Mouse (Mus musculus) kidney, embryonic 14.5 days (tissue): ENCODE results near the gene Spock1. TPM values are rescaled to one million over a fixed set of nuclear protein-coding genes. Genes with fewer than 3 reads are reported as not detected.

Experiments used
- ATAC-seq: fragments of 200-750 bp; cut with Nextera tagmentation; 2 replicates; pipeline ENCODE4 v1.8.0; 2017; ENCODE audit warnings: moderate number of reproducible peaks, mild to moderate bottlenecking, moderate TSS enrichment, moderate library complexity; ENCODE audit not compliant: low FRiP score, low TSS enrichment
- H3K27ac ChIP-seq: fragments of 300-500 bp; sonication (generic); 2 replicates; pipeline ENCODE4 v1.5.1; 2014; ENCODE audit warnings: low read depth, mild to moderate bottlenecking, low read length, moderate library complexity, mixed read lengths
- H3K27me3 ChIP-seq: fragments of 300-500 bp; sonication (generic); 2 replicates; pipeline ENCODE4 v1.6.1; 2014; ENCODE audit warnings: mild to moderate bottlenecking, low read length; ENCODE audit not compliant: control insufficient read depth, insufficient read depth
- H3K36me3 ChIP-seq: fragments of 300-500 bp; sonication (generic); 2 replicates; pipeline ENCODE4 v1.6.1; 2014; ENCODE audit warnings: low read length, mixed read lengths; ENCODE audit not compliant: control insufficient read depth, insufficient read depth
- H3K4me1 ChIP-seq: fragments of 300-500 bp; sonication (generic); 2 replicates; pipeline ENCODE4 v1.6.1; 2014; ENCODE audit warnings: low read length, mixed read lengths; ENCODE audit not compliant: control insufficient read depth, insufficient read depth
- H3K4me2 ChIP-seq: fragments of 300-500 bp; sonication (generic); replicated peaks from 2 replicates; pipeline ENCODE4 v1.6.1; 2014; ENCODE audit warnings: low read depth, mild to moderate bottlenecking, low read length
- H3K4me3 ChIP-seq: fragments of 300-500 bp; sonication (generic); 2 replicates; pipeline ENCODE4 v1.5.1; 2014; ENCODE audit warnings: mild to moderate bottlenecking, low read length
- H3K9ac ChIP-seq: fragments of 300-500 bp; sonication (generic); 2 replicates; pipeline ENCODE4 v1.6.1; 2014; ENCODE audit warnings: low read depth, mild to moderate bottlenecking, low read length, moderate library complexity
- H3K9me3 ChIP-seq: fragments of 300-500 bp; sonication (generic); 2 replicates; pipeline ENCODE4 v1.6.1; 2016; ENCODE audit warnings: low read length; ENCODE audit not compliant: control insufficient read depth
- WGBS: fragments of 180-500 bp; shearing (Covaris S2); extraction: QIAGEN DNeasy Blood & Tissue Kit; methylation state at CpG from one replicate; pipeline ENCODE4 v1.1.7; 2014; 5-methylcytosine and 5-hydroxymethylcytosine counted together
- polyA plus RNA-seq: library from polyadenylated mRNA; unstranded; fragments of >200 nt; fragmentation: Nextera tagmentation; extraction: Ambion mirVana; gene quantifications from 2 replicates; pipeline ENCODE4 v1.2.1, GENCODE M21; 2014

Spock1 gene
- polyA plus RNA-seq, 1 experiment from 2014 or later: 0.50 TPM

DNA sequence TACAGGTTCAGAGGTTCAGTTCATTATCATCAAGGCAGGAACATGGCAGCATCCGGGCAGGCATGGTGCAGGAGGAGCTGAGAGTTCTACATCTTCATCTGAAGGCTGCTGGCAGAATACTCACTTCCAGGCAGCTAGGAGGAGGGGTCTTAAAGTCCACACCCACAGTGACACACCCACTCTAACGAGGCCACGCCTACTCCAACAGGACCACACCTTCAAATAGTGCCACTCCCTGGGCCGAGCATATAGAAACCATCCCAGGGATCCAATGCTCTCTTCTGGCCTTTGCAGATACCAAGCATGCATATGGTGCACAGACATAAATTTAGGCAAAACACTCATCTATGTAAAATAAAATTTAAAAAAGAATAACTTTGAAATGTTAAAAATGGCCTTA is 245.6 kb downstream of the Spock1 start:
- Histone ChIP-seq H3K4me3 (no peak overlapping the region), H3K9me3 (no peaks in the 10 kb centered on the region), H3K4me1 (no peaks in the 10 kb centered on the region), H3K27ac (no peak overlapping the region), H3K36me3 (no peaks in the 10 kb centered on the region), H3K9ac (no peak overlapping the region), H3K4me2 (no peak overlapping the region), H3K27me3 (no peaks in the 10 kb centered on the region)
- no peak for ATAC-seq
- 87% methylated on average over 4 of the region's 4 CpGs for WGBS

DNA sequence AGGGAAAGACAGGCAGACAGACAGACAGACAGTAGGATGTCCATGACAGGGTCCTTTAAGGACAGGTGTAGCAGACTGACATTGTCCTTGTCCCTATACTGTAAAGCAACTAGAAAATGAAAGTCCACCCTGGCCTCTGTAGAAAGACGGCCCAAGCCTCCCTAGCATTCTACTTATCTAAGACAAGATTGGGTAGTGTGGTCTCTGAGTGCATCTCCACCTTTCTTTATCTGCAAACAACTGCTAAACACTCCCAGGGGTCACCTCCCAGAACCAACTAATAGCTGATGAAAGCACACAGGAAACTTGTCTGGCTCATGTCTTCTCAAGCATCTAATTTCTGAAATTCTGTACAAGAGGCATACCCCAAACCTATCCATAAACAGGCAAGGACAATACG is 247.6 kb downstream of the Spock1 start:
- ATAC-seq: no peak
- Histone ChIP-seq H3K27me3 (no peaks in the 10 kb centered on the region), H3K27ac (no peak overlapping the region), H3K9me3 (no peaks in the 10 kb centered on the region), H3K4me1 (no peaks in the 10 kb centered on the region), H3K4me3 (no peak overlapping the region), H3K36me3 (no peaks in the 10 kb centered on the region), H3K4me2 (no peak overlapping the region), H3K9ac (no peak overlapping the region)
- WGBS: 89% methylated on average over 2 of the region's 2 CpGs

DNA sequence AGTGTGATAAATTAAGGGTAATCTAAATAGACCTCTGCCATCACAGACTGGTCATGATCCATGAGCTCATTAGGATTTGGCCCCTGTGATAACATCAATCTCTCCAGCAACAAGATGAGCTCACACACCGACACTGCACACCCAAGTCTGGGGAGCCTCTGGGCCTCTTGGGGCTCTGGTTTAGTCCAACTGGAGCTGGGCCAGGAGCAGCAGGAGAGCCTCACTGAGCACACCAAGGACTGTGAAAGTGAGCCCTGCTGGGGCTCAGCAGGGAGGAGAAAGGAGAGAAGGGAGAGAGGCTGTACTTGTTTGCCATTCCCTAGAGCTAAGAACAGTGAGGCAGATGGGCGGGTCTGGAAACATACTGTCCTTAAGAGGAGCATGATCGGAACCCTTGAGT is 248.3 kb downstream of the Spock1 start:
- Histone ChIP-seq H3K27ac (no peak overlapping the region), H3K4me2 (no peak overlapping the region), H3K36me3 (no peaks in the 10 kb centered on the region), H3K4me1 (no peaks in the 10 kb centered on the region), H3K4me3 (no peak overlapping the region), H3K9ac (no peak overlapping the region), H3K9me3 (no peaks in the 10 kb centered on the region), H3K27me3 (no peaks in the 10 kb centered on the region)
- no peak for ATAC-seq
- 77% methylated on average over 3 of the region's 3 CpGs for WGBS

DNA sequence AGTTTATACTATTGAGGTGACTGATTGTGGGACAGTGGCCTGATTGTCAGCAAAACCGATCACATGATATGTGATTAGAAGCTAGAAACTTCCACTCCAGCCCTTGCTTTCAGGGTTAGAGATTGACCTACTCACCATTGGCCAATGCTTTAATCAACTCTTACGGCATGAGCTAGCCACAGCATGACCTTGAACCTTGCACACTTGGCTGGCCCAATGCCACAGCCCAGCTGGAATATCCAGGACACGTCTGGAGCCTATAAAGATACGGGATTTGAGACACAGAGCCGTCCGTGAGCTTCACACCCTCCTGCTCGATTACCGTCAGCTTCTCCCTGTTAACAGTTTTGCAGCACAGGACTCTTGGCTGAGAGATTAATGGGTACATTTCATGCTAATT is 251.5 kb downstream of the Spock1 start:
- H3K4me1 ChIP-seq: no peaks in the 10 kb centered on the region
- 59% methylated on average over 8 of the region's 8 CpGs for WGBS
- H3K27ac ChIP-seq: no peak overlapping the region
- H3K9ac ChIP-seq: no peak overlapping the region
- no peak overlapping the region for H3K4me2 ChIP-seq
- ATAC-seq: no peak
- H3K27me3 ChIP-seq: no peaks in the 10 kb centered on the region
- no peaks in the 10 kb centered on the region for H3K36me3 ChIP-seq
- no peaks in the 10 kb centered on the region for H3K9me3 ChIP-seq
- no peak overlapping the region for H3K4me3 ChIP-seq

DNA sequence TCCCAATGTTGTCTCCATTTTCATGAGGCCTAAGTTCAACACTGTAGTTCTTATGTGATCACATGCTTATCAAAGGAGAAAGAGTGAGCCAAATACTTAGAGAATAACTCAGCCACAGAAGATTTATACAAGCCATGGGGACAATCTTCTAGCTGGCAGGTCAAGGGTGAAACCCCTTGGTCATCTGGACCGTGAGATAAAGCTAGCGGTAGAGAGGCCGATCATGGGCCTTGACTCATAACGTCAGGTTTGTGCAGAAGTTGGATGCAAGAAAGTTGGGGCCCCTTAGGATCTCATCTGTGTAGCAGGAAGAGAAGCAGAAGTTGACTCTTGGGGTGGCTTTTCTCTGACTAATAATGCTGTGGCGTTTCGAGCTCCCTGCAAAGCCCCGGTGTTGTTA is 253.8 kb downstream of the Spock1 start:
- WGBS: 79% methylated on average over 7 of the region's 7 CpGs
- Histone ChIP-seq H3K4me3 (no peak overlapping the region), H3K4me2 (no peak overlapping the region), H3K4me1 (no peaks in the 10 kb centered on the region), H3K27ac (no peak overlapping the region), H3K9me3 (no peaks in the 10 kb centered on the region), H3K27me3 (no peaks in the 10 kb centered on the region), H3K9ac (no peak overlapping the region), H3K36me3 (no peaks in the 10 kb centered on the region)
- no peak for ATAC-seq

DNA sequence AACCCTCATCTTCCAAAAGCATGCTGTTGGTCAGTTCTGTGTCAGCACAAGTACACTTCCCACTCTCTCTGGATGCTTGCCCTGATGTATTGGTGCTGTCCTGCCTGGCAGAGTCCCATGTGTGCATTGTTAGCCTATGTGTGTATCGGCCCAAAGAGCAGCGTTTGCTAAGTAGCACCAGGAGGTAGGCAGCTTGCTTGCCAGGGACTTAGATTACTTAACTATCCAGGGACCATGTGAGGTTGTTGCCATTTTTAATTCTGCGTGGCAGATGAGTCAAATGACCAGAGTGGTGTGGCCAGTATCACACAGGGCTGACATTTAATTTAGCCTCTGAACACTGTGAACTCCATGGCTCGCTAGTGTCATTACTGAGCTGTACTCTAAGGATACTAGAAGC is 256.9 kb downstream of the Spock1 start:
- Histone ChIP-seq H3K36me3 (no peaks in the 10 kb centered on the region), H3K27me3 (no peaks in the 10 kb centered on the region), H3K9me3 (no peaks in the 10 kb centered on the region), H3K9ac (no peak overlapping the region), H3K4me3 (no peak overlapping the region), H3K27ac (no peak overlapping the region), H3K4me2 (no peak overlapping the region), H3K4me1 (no peaks in the 10 kb centered on the region)
- ATAC-seq: no peak
- 90% methylated on average over 4 of the region's 4 CpGs for WGBS

DNA sequence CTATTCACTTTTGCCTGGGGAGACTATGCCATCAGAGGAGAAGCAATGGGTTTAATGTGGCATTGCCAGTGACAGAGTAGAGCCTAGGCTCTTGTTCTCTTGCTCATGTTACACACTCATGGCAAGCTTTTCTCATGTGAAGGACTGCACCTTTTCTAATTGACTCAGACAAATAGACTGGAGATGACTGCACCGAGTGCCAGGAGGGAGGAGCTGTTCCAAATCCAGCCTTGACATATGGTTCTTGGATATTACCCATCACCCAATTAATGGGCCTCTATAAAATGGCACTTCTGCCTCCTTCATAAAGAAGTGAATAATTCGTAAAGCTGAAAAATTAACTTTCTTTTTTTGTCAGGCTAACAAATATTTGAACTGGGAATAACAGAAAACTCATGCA is 259.3 kb downstream of the Spock1 start:
- no peaks in the 10 kb centered on the region for H3K4me1 ChIP-seq
- no peak overlapping the region for H3K9ac ChIP-seq
- H3K4me2 ChIP-seq: no peak overlapping the region
- 77% methylated on average over 2 of the region's 2 CpGs for WGBS
- H3K27me3 ChIP-seq: no peaks in the 10 kb centered on the region
- no peaks in the 10 kb centered on the region for H3K9me3 ChIP-seq
- H3K36me3 ChIP-seq: no peaks in the 10 kb centered on the region
- no peak for ATAC-seq
- H3K4me3 ChIP-seq: no peak overlapping the region
- no peak overlapping the region for H3K27ac ChIP-seq

DNA sequence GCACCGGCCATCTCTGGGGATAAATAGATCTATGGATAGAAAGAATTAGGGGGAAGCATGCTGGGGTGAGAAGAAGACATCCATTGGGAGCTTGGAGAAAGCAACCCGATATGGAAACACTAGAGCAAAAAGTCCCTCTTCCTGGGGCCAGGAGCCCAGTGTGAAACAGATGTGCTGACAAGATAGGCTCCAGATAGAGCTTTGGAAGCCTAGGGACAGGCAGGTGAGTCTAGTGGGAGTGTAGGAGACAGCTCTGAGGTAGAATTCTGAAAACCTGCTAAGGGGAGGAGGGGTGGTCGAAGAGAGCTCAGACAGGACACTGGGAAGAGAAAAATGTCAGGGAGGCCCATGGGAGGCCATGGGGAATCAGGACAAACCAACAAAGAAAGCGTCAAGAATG is 260.7 kb downstream of the Spock1 start:
- 67% methylated on average over 4 of the region's 4 CpGs for WGBS
- no peaks in the 10 kb centered on the region for H3K9me3 ChIP-seq
- H3K27me3 ChIP-seq: no peaks in the 10 kb centered on the region
- no peaks in the 10 kb centered on the region for H3K4me1 ChIP-seq
- no peak overlapping the region for H3K4me3 ChIP-seq
- no peaks in the 10 kb centered on the region for H3K36me3 ChIP-seq
- no peak for ATAC-seq
- no peak overlapping the region for H3K9ac ChIP-seq
- no peak overlapping the region for H3K4me2 ChIP-seq
- no peak overlapping the region for H3K27ac ChIP-seq

DNA sequence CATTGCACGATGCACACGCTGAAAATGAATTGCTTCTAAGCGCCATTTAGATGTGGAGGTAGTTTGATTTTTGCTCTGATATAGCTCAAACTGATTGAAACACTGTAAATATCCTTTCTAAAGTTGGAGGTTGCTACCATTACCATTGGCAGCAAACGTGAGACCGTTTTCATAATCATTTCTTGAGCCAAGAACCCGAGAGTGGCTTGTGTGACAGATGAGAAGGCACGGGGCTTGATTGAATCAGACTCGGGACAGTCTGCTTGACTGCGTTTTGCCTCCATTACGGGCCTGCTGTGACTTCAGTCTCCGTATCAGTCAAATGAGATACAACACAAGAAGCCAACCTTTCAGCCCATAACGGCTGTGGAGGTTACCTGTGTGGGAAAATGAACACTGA is 265.1 kb downstream of the Spock1 start:
- H3K4me2 ChIP-seq: no peak overlapping the region
- H3K9ac ChIP-seq: no peak overlapping the region
- WGBS: 86% methylated on average over 12 of the region's 12 CpGs
- H3K27ac ChIP-seq: no peak overlapping the region
- no peaks in the 10 kb centered on the region for H3K36me3 ChIP-seq
- no peaks in the 10 kb centered on the region for H3K9me3 ChIP-seq
- H3K4me1 ChIP-seq: no peaks in the 10 kb centered on the region
- H3K27me3 ChIP-seq: no peaks in the 10 kb centered on the region
- H3K4me3 ChIP-seq: no peak overlapping the region
- ATAC-seq: no peak

DNA sequence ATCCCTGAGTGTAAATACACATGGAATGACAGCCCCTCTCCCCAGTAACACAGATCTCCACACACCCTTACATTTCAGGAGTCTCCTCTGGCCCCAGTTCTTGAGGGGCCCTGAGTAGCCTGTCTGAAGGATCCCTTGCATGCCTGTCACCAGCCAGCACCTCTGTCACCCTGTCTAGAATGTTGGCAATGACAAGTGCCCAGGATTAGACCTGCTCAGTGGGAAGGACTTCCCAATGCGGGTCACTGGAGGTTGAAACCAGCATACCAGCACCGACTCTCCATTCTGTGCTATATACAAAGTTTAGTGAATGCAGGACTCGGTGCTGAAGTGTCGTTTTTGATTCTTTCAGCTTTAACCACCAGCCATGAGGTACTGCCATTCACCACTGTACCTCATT is 266.5 kb downstream of the Spock1 start:
- no peak for ATAC-seq
- 80% methylated on average over 4 of the region's 4 CpGs for WGBS
- no peaks in the 10 kb centered on the region for H3K9me3 ChIP-seq

More for the DNA sequence above, 266.5 kb downstream of the Spock1 start:
- Histone ChIP-seq H3K4me3 (no peak overlapping the region), H3K27ac (no peak overlapping the region), H3K36me3 (no peaks in the 10 kb centered on the region), H3K4me2 (no peak overlapping the region), H3K9ac (no peak overlapping the region), H3K4me1 (no peaks in the 10 kb centered on the region), H3K27me3 (no peaks in the 10 kb centered on the region)
